Mouse (Mus musculus) embryo, embryonic 11.5 days (tissue): Measurements from ENCODE around the gene Lce1b.
"Not testable (repeated sequence)": the region's sequence is repeated elsewhere in the genome, so short reads cannot be mapped to it uniquely, and the experiment has no call there.

Experiments
- DNase-seq: peaks from one replicate; pipeline ENCODE4 v3.0.0-alpha.2; 2012; ENCODE audit warnings: low read depth, low spot score

The Lce1b gene

DNA sequence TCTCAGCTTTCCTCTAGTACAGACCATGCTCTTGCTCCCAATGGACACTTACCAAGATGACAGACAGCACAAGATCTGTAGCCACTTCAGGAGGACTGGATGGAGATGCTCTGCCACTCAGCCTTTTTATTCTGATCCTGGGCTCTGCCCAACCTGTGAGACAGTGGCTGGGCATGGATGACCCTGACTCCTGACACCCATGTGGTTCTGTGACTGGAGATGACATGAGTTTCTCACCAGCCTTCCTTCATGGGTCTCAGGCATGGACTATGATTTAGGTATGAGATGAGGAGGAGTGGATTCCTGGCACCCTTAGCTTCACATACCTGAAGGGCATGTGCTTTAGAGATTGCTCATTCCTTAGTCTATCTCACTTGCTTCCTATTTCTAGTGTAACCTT, at the start of gene Lce1b:
TSS of gene Lce1b (minus strand) at position 101 of the 400 bp plus-strand sequence.
- DNase-seq, result no peak

DNA sequence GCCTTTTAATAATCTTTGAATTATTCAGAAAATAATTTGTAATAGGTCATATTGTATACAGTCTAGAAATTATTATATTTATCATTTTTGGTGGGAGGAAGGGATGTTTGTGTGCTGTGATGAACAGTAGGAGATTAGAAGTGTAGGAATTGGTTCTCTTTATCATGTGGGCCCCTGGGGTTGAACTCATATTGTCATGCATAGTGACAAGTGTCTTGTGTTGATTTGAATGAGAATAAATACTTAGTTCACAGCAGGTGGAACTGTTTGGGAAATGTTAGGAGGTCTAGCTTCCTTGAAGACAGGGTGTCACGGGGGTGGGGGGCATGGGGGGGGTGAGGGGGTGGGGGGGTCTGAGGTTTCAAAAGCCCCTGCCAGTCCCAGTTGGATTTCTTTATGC, 37.9 kb upstream of the Lce1b start:
- DNase-seq, result no peak

DNA sequence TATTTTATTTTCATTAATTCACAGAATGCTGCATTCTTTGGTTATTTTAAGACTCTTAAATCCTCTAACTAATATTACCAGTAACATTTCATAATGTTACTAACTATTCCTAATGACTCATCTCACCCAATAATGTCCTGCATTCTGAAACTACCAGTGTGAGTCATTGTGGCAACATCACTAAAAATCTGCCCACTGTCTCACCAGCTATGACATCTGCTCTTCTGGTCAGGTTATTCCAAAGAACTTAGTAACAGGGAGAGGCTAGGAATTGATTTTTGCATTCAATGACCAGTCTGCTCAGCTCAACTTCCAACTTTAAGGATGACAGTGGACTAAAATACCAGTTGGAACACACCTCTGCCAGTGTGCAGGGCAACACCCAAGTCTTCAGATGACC, 35.0 kb upstream of the Lce1b start:
- DNase-seq, result no peak

DNA sequence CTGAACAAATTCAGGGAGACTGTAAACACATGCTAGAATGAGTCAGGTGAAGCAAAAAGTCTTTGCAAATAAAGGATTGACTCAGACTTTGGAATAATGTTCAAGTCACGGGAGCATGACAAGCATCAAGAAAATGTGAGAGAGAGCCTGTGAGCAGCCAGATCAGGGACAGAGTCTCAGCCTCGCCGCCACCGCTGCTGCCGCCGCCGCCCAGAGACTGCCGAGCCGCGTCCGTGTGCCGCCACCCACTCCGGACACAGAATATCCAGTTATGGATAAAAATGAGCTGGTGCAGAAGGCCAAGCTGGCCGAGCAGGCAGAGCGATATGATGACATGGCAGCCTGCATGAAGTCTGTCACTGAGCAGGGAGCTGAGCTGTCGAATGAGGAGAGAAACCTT, 32.4 kb upstream of the Lce1b start:
- DNase-seq, result not testable (repeated sequence)

DNA sequence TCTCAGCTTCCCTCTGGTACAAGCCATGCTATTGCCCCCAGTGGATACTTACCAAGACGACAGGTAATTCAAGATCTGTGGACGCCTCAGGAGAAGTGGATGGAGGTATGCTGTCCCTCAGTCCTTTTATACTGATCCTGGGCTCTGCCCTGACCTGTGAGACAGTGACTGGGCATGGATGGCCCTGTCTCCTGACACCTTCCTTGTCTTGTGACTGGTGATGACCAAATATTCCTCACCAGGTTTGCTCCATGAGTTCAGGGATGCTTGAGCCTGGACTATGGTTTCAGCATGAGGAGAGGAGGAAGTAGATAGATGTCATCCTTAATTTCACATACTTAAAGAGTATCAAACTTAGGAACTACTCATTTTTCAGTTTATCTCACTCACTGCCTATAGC, 30.4 kb upstream of the Lce1b start, which contains the start of gene Lce1d:
TSS of gene Lce1d (minus strand) at position 101 of the 400 bp plus-strand sequence.
- no peak for DNase-seq

DNA sequence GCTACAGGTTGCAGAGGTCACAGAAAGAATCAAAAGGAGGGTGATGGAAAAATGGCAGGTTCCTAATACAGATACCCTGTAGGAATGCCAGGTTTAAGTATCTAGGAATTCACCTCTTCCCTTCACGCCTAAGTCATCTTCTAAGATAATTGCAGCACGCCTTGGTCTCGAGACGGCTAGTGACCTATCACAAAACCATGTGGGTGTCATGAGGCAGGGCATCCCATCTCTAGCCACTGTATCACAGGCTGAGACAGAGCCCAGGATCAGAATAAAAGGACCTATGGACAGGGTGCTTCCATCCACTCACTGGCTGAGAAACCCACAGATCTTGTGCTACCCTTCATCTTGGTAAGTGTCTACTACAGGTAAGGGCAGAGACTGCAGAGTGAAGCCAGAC, 22.2 kb upstream of the Lce1b start, which contains the start of gene Lce1c:
TSS of gene Lce1c (plus strand) at position 301 of the 400 bp plus-strand sequence.
- no peak for DNase-seq

GRCm38 (mm10) chr3:92670215-92670614, 13.5 kb upstream of the Lce1b start, which contains the start of gene Lce1a2:
Gene Lce1a2, minus strand, starts transcription at chr3:92670315.
- no peak for DNase-seq

- no peak for DNase-seq
These were observed 8.5 kb downstream of the Lce1b start, which contains the start of gene Lce1a1 for GRCm38 (mm10) chr3:92648207-92648606. Gene Lce1a1, minus strand, starts transcription at chr3:92648307.

- DNase-seq, result no peak
These were observed 16.9 kb downstream of the Lce1b start for GRCm38 (mm10) chr3:92639854-92640253.

DNA sequence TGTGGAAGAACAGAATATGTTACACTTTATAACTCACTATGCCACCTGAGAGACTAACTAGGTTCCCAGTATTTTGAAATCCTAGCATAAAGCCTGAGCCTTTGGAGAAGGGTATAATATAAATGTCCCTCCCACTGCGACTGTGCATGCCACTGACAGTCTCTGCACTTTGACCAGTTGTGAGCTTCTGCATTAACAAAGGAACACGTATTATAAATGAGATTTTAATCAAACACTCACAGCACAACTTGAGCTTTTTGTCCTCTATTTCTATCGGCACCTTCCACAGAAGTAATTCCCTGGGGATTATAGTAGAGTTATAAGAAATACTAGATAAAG, 18.1 kb downstream of the Lce1b start:
- DNase-seq, result no peak

- no peak for DNase-seq
These were observed 18.7 kb downstream of the Lce1b start for GRCm38 (mm10) chr3:92637745-92638652.

DNA sequence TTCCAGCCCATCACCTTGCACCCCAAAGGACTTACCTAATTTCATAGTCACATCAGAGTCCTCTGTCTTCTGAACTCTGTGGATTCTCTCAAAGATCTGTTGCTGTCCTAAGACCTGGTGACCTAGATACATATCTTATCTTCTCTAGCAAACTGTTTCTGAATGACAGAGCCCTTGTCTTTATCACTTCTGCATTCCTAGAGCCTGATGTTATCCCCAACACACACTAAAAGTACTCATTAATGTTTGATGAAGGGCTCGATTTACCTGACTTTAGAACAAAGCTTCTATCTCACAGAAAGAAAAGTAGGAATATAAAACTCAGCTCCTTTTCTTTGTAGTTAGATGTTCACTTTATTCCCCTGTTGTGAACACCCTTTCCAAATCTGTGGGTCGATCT, 35.2 kb downstream of the Lce1b start, which contains the start of gene Lce6a:
TSS of gene Lce6a (minus strand) at position 101 of the 400 bp plus-strand sequence.
- no peak for DNase-seq

DNA sequence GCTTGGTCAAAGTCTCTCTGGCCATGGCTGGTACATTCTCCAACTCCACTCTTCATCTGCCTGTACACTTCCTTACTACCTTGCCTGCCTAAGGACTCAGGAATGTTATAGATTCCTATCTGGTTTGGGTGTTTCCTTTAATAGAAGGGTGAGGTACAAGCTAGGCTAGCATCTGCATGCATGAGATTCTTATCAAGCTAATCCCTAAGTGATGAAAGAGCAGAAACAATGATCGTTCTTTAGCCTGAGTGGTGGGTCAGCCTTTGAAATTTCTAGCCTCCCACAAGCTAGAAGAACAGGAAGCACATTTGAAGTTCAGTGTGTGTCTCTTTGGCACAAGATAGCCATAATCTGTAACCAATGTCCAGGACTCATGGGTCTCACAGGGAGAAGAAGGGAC, 46.9 kb downstream of the Lce1b start:
- DNase-seq, result no peak

DNA sequence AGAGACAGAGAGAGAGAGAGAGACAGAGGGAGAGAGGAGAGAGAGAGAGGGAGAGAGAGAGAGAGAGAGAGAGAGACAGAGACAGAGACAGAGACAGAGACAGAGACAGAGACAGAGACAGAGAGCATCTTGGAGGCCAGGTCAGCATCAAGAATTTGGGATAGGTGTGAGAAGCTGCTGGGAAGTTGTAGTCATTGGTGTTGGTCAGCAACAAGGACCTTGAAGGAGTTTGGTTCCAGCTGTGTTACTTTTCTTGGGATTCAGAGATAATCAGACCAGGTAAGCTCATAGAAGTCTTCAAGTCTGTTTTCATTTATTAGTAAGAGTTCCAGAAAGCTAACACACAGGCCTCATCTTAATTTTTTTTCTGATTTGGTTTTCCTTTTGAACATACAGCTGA, 49.3 kb downstream of the Lce1b start, which contains the start of gene 2210017I01Rik:
TSS of gene 2210017I01Rik (minus strand) at position 101 of the 400 bp plus-strand sequence.
- DNase-seq, result no peak
